Mouse (Mus musculus): ENCODE measurements around the gene Bcas3.

The Bcas3 gene

DNA sequence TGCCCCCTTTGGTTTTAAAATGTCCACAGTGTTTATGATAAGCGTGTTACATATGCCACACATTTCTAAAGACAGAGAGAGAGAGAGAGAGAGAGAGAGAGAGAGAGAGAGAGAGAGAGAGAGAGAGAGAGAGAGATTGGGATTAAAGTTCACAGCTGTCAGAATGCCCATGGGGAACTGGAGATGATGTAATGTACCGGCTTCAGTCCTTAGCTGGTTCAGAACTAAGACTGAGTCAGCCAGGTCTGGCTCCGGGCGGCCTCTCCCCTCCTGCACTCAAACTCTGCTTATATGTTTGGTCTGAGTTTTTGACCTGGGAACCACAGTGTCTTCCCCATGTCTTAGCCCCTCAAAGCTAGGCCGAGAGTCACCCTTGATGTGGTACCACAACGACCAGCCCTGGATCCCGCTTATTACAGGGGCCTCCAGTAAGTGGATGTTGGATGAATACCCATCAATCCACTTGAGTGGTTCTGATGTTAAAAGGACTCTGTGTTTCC is 423.9 kb downstream of the Bcas3 start:
- no peak for DNase-seq (ENCODE audit: inconsistent age in 2 of 2, low spot score in 1 of 2)

DNA sequence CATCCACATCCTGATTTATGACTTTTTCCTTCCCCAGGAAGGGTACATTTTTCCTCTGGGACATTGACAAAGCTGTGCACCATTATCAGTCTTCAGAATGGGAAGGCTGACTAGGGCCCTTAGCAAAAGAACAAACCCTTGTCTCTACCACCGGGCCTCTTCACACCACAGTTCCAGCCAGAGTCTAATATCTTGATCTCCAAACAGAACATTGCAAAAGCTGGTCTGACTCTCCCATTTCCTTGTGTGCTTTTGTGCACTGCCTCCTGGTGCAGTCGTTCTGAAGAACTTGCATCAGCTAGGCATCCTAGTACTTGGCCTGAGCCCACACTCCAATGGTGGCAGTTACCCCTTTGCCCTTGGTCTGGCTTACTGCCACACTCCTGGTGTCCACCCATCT is 425.0 kb downstream of the Bcas3 start:
- no peak for DNase-seq (ENCODE audit: inconsistent age in 2 of 2, low spot score in 1 of 2)

DNA sequence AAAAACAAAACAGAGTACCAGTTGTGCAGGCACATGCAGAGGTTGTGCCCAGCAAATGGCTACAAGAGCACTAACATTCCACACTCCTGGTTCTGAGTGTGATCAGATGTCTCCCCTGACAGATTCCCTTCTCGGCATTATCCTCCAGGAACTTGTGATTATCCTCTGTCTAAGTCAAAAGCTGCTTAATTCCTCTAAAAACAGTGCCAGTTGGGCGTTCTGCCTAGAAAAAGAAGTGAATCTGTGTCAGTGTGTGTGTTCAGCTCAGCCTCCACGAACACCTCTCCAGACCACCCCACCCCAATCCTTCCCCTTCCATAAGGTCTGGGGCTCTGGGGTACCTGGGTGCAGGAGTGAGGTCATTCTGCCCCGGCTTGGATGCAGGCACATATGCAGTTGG is 427.3 kb downstream of the Bcas3 start:
- DNase-seq (ENCODE audit: inconsistent age in 2 of 2, low spot score in 1 of 2): no peak

DNA sequence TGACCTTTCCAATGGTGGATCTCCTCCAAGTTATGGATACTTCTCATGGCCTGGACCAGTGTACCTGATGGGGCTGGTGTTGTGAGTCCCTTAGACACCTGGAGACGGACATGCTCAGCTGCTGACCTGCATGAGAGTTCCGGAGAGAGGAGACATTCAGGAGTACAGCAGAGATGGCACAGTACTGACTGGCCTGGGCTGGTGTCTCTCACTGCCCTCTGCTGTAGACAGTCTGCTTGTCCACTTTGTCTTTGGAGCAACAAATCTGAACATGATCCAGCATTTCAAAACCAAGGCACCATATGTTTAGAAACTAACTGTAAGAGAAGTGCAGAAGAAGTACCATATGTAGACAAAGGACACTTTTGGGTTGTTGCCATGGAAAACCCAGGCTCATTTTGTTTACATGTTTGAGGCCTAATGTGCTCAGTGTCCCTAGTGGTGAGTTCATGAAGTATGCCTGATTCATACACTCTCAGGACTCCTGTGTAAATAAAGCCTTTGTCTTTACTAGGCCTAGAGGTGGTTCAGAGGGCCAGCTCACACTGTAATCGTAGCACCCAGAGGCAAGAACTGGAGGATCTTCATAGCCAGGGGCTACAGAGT is 433.2 kb downstream of the Bcas3 start:
- peak in 1 of 2 experiments; percentile 71 for DNase-seq (ENCODE audit: inconsistent age in 2 of 2, low spot score in 1 of 2)

DNA sequence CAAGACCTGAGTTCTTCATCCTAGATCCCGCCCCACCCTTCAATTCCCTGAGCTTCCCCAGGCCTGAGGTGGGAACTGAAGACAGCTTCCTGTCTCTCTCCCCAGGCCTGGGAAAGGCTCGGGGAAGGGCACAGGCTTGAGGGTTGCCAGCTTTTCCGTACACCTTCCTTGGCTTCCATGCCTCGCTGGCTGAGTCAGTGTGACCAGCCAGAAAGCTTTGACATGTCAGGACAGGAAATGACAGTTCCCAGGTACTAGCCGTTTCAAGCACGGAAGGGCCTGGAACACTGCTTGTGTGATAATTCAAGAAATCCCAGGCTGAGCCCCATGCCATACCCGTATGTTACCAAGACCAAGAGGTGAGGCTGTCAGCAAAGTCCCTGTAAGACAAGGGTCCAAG is 436.8 kb downstream of the Bcas3 start:
- DNase-seq (ENCODE audit: inconsistent age in 2 of 2, low spot score in 1 of 2): no peak

DNA sequence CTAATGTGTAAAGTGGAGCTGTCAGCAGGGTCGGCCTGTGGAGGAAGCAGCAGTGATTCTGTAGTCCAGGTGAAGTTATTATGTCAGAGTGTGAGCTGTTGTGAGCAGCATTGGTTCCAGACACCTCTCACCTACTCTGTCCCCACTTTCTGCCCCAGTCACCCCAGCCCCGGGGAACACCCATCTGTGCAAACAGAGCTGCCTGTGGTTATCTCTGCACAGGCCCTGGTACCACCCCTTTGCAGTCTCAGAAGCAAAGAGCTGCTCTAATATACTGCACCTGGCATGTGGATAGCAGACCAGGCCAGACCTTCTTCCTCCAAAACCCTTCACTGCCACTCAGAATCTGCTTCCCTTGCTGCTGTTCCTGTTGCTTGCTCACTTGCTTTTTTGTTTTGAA is 437.3 kb downstream of the Bcas3 start:
- no peak for DNase-seq (ENCODE audit: inconsistent age in 2 of 2, low spot score in 1 of 2)

DNA sequence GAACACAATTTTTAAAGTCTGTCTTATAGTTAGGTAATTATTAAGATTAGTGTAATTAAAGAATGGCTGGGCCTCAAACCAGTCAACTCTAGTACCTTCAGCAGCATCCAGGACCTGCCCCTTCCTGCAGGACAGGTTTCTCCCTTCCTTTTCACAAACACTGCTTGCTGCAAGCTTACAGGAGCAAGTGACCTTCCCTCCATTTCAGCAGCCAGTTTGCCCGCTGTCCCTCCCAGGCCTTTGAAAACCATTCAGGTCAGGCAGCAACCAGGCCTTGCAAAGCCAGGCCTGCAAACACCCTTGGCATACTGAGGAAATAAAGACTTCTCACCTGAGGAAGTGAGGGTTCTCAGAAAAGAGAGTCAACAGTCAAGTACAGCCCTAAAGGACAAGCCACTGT is 438.2 kb downstream of the Bcas3 start:
- DNase-seq (ENCODE audit: inconsistent age in 2 of 2, low spot score in 1 of 2): no peak

DNA sequence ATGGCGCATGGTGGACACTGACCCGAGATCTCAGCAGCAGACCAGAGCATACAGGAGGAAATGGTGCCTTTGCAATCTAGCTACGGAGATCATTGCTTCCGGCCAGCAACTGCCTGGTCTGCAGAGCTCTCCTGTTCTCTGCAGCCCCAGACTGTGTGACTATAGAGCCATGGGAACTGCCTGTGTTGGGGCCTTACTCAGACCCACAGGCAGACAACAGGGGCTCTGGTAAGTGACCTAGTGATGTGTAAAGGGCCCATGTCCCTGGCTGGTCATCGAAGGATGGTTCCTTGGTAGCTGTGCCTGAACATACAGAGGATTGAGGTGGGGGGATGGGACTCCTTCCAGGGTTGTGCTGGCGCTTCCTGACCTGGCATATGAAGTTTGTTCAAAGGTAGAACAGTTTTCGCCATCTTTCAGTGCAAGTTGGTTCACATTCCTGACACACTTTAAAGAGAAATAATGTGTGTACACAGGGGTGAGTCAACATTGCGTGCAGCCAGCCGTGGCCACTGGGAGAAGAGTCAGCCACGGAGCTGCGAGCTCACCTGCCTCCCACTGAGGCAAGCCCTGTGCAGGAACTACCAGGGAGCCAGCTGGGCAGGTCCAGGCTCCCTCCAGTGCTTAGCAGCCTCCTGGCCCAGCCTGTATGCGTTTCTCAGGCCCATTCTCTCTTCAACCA is 439.7 kb downstream of the Bcas3 start:
- DNase-seq (ENCODE audit: inconsistent age in 2 of 2, low spot score in 1 of 2): no peak

DNA sequence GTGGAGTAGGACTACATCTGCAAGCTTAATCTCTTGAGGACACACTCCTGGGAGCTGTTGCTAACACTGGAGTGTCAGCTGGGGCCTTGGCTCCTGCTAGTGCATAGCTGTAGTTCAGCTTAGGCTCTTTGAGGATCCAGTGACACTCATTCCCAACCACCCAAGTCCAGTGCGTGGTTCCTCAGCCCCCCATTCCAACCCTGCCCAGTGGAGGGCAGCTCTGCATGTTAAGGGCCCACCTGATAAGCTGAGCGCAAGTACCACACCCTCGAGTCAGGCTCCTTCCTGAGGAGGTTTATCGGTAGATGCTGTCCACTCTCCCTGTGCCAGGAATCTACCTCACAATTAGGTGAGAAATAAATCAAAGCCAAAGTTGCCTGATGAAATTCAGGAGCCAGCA is 446.5 kb downstream of the Bcas3 start:
- DNase-seq (ENCODE audit: inconsistent age in 2 of 2, low spot score in 1 of 2): no peak

DNA sequence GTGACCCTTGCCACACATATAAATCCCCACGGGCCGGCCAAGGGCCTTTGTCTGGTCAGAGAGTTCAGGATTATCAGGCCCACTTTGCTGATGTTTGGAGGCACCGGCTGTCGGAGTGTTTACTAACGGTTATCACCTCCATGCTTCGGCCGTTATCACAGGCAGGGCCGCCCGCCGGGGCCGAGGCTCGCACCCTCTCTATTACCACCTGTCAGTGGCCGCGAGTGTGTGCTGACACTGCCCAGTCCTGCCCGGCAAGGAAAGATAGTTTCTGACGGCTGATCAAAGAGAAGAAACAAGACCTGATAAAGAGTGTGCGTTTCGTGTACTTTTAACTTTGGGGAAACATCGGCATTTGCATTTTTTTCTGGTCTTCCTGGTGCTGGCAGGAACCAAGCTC is 446.9 kb downstream of the Bcas3 start:
- no peak for DNase-seq (ENCODE audit: inconsistent age in 2 of 2, low spot score in 1 of 2)

DNA sequence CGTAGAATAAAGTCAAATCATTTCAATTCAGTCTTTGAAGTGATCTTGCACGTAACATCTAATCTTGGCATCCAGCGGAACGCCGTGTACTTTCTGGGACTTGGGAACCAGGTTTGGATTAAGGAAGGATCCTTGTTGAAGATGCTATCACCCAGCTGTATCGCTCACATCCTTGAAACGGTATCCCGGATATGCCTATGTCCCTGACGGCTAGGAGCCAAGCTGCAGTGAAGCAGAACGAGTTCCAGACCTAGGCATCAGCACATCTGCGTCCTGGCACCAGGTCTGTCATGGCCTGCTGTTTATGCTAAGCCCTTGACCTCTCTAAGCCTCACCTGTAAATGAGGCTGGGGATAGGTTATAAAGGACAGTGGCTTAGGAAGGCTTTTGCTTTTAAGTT is 447.4 kb downstream of the Bcas3 start:
- no peak for DNase-seq (ENCODE audit: inconsistent age in 2 of 2, low spot score in 1 of 2)

DNA sequence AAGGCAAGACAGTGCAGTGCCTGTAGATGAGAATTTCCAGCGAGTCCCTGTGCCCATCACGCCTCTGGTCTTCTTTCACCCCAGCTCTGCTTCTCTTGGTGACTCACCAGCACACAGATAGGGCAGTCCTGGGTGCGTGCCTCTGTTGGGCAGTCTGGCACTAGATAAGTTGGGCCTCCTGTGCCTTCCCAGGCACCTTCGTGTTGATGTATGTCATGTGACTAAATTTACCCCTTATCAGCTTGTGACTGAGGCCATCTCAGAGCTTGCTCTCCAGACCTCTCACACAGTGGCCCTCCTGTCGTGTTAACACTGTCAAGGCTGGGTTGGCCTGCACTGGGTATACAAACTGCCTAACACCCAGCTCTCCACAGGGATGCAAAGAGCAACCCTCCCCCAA is 451.1 kb downstream of the Bcas3 start:
- DNase-seq (ENCODE audit: inconsistent age in 2 of 2, low spot score in 1 of 2): no peak

DNA sequence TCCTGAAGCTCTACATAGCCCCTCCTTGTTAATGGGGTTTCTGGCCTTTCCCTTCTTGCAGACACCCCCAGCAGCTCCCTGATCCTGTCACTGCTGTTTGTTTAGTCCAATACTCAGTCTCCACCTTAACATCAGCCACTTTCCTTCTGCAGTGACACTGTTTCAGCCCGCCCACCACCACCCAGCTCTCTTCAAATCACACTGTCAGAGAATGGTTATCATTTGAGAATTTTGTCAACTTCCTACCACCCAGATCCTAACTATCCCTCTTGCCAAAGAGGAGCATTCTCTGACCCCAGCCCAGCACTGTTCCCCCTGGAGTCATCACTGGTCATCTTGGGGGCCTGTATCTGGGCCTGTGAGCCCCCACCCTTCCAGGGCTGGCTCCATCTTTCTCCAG is 452.8 kb downstream of the Bcas3 start:
- DNase-seq (ENCODE audit: inconsistent age in 2 of 2, low spot score in 1 of 2): no peak

DNA sequence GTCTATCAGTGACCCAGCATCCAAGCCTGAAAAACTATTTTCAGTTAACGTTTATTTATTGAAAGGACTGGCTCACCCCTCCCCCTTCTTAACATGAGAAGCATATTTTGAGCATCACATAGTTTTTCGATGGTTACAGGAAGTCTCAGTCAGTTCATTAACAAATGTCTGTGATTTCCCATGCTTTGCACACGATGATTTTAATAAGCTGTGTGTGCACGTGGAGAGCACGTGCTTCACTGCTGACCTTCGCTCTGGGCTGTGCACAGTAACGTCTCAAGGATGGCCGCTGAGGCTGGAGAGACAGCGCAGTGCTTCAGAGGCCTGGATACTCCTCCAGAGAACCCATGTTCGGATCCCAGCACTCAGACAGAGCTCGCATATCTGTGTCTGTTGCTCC is 454.4 kb downstream of the Bcas3 start:
- DNase-seq (ENCODE audit: inconsistent age in 2 of 2, low spot score in 1 of 2): no peak

DNA sequence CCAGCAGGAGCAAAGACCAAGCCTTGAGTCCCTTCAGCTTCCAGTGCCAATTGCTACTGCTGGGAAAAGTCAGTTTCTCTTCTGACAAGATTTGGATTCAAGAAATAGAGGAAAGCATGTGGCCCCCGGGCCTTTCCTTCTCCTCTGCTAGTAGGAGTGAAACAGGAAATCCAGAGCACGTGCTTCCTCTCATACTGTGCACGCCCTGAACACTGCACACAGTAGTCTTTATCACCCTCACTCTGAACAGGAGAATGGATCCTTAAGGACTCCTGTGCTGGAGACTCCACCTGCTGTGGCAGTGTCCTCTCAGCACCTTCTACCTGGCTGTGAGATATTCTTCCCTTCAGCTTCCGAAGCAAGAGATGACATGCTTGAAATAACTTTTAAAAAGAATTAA is 458.3 kb downstream of the Bcas3 start:
- no peak for DNase-seq (ENCODE audit: inconsistent age in 2 of 2, low spot score in 1 of 2)

DNA sequence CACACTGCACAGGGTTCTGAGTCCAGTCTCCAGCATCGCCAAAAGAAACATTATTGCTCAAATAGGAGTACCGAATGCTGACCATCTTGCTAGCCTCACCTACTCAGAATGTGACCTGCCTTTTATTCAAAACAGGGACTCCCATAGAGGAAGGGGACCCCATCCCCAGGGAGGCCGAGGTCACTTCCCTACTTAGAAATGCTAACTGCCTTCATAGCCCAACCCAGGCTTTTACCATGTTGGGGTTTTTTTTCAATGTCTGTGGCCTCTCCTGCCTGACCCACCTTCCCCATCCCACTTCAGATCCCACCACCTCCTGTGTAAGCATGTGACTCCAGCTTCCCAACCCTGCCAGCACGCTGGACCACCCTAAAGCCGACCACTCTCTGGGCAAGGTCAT is 458.7 kb downstream of the Bcas3 start:
- DNase-seq (ENCODE audit: inconsistent age in 2 of 2, low spot score in 1 of 2): no peak

DNA sequence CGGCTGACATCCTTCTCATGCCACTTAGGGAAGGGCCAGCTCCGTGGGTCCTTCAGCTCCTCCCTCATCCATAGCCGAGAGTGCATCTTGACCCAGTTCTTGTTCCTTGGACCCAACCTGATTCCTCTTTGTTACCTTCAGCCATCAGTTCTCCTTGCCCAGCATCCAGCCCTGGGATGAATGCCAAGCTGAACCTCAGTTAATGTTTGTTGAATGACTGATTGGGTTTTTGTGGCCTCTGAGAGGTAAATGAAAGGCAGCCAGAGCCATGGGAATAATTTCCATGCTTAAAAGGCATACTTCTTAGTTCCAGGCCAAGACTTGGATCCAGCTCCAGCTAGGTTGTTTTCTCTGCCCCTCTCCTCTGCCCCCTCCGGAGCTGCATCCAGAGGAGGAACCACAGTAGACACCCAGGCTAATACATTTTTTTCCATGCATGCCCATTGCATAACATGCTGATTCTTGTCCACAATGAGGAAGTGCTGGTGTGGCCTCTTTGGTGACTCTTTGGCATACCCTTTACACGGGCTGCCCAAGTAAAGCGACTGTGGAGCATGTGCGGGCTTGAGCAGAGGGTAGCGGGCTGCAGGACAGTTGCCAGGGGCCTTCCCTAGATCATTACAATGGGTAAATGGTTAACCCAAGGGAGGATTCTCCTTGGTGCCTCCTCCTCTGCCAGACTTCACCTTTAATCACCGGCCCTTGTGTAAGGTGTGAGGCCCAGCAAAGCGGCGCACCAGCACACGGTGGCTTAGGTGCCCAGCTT is 459.4 kb downstream of the Bcas3 start:
- DNase-seq (ENCODE audit: inconsistent age in 2 of 2, low spot score in 1 of 2): no peak

DNA sequence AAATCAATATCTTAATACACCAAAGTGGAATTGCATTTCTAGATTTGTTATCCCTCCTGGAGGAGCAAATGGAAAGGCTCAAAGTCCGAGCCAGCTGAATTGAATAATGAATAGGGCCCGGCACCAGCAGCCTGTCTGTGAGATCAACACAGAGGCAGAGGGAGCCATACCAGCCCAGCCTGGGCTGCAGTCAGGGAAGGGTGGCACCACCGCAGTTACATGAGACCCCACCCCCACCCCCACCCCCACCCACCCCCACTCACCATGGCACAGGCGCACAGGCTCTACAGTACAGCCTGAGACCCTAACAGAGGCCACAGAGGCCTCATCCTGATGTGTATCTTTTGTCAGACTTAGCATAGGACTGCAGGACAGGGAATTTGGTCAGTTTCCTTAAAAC is 461.7 kb downstream of the Bcas3 start:
- DNase-seq (ENCODE audit: inconsistent age in 2 of 2, low spot score in 1 of 2): no peak

DNA sequence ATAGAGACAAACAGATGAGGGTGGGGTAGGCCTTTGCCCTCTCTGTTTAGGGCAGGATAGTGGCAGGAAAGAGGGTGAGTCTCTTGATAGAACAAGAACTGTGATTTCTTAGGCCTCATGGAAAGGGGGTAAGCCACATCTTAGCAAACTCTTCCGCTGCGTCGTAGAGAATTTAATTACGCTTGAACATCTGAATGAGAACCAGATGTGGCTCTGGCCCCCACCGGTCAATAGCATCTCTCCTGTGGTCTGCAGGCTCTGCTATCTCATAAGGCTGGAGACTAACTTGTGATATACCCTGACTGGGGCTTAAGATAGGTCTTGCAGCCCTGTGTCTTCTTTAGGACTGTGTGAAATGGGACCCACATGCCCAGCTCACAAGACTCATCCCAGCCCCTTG is 463.5 kb downstream of the Bcas3 start:
- DNase-seq (ENCODE audit: inconsistent age in 2 of 2, low spot score in 1 of 2): no peak

DNA sequence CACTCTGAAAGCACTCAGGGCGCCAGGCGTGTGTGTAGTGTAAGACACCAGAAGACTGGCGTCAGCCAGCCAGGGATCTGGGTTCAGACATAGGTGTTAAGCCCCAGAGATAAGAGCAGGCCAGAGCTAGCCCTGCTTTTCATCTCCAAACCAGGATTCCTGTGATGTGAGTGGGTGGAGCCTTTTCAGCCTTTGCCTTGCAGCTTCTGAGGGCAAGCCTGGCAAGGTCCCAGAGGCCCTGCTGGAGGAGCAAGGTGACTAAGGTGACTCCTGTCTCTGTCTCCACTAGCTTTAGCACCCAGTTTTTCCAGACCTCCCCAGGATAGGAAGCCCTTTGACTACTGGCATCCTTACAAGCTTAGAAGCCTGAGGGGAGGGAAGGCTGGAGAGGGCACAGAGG is 465.4 kb downstream of the Bcas3 start:
- DNase-seq (ENCODE audit: inconsistent age in 2 of 2, low spot score in 1 of 2): peak; percentile 44 to 74

DNA sequence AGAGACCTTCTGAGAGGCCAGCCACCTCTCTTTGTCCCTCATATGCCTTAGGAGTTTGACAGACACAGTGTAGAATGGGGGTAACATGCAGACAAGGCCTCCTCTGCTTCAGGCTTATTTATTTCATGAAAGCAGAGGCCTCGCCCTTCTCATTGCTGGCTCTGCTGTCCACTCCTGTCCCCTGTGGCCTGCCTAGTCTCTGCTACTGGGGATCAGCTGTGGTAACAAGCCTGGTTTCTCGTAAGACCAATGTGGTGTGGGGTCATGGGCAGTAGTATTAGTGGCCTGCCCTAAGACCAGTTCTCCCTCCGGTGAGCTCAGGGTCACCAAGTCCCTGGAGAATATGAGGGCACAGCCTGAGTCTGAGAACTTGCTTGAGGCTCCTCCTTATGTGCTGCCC is 468.0 kb downstream of the Bcas3 start:
- DNase-seq (ENCODE audit: inconsistent age in 2 of 2, low spot score in 1 of 2): no peak

DNA sequence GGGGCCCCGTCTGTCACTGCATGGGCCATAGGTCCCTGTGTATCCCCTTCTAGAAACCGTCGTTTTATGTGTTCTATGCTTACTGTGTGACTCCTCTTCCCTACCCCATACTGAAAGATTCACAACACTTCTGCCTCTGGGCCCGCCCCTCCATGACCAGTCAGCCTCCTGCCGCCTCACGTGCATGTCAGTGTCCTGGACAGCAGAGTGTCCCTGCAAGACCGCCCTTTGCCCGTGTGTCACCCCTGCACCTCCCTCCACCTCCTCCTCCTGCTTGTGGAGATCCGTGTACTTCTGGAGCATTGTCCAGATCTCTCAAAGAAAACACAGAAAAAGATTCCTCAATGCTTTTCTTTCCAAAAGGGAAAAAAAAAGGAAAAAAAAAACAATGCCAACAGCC is 468.7 kb downstream of the Bcas3 start:
- no peak for DNase-seq (ENCODE audit: inconsistent age in 2 of 2, low spot score in 1 of 2)
